Mouse (Mus musculus): ENCODE measurements around the gene Coa5. TPM values are rescaled to one million over a fixed set of nuclear protein-coding genes. Genes with fewer than 3 reads are reported as not detected.

Gene Coa5
- total and polyA plus RNA-seq, 3 experiments: 31.4 to 34.5 TPM; not detected in 1

DNA sequence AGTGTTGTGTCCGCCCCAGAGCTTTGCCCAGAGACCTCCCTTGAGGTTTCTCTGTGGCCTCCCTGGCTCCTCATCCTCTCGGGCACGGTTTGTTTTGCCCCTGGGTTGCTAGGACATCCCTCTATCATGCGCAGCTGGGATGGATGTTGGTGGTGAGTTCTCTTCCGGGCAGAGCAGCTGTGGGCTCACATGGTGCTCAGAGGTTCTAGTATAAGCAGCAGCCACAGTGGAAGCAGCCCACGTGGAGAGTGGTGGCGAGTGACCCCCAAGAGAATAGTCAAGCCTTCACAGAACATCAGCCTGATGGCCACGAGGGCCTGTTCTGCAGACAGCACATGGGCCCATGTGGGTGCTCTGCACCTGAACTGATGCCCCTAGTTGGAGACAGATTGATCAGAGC, 22.7 kb downstream of the Coa5 start:
- no peak for DNase-seq (ENCODE audit: low read depth, low spot score)
- Histone ChIP-seq H3K9ac (ENCODE audit: control insufficient read depth, low read depth, low read length, poor library complexity, severe bottlenecking) (no peak overlapping the region), H3K27ac (ENCODE audit: control insufficient read depth, low read depth, low read length) (no peak overlapping the region), H3K9me3 (replicated peaks; ENCODE audit: insufficient read depth, low read length) (no peaks in the 10 kb centered on the region), H3K79me2 (ENCODE audit: control insufficient read depth, insufficient read depth, low read length, poor library complexity) (no peaks in the 10 kb centered on the region), H3K4me1 (ENCODE audit: control insufficient read depth in 1 of 2, insufficient read depth in 2 of 2, low read length in 2 of 2) (peaks cover 0 to 6% of the 10 kb centered on the region in 2 experiments; a peak in 2 of 4 replicates), H3K4me3 (ENCODE audit: control insufficient read depth in 1 of 2, insufficient read depth in 1 of 2, low read depth in 2 of 2, low read length in 2 of 2) (no peak overlapping the region), H3K36me3 (ENCODE audit: control insufficient read depth in 1 of 2, insufficient read depth in 2 of 2, low read length in 2 of 2) (peaks cover 0 to 9% of the 10 kb centered on the region in 2 experiments; a peak in 2 of 4 replicates), H3K27me3 (ENCODE audit: control insufficient read depth in 1 of 2, insufficient read depth in 2 of 2, low read length in 2 of 2) (no peaks in the 10 kb centered on the region)
- TF ChIP-seq ZNF384 (IDR thresholded peaks at IDR 0.05; ENCODE audit: low read depth, low read length) (no peak), SMC3 (IDR thresholded peaks at IDR 0.05; ENCODE audit: low read depth, low read length) (no peak), MYC (IDR thresholded peaks at IDR 0.05; ENCODE audit: low read depth, low read length) (no peak), NELFE (IDR thresholded peaks at IDR 0.05; ENCODE audit: low read depth, low read length) (no peak), USF2 (IDR thresholded peaks at IDR 0.05; ENCODE audit: borderline replicate concordance in 1 of 2, insufficient read depth in 1 of 2, low read depth in 1 of 2, low read length in 2 of 2) (no peak), RCOR1 (IDR thresholded peaks at IDR 0.05; ENCODE audit: low read depth, low read length) (no peak), POLR2A (IDR thresholded peaks at IDR 0.05; ENCODE audit: control insufficient read depth in 1 of 2, insufficient read depth in 1 of 2, low read depth in 1 of 2, low read length in 2 of 2, poor library complexity in 1 of 2) (no peak)

DNA sequence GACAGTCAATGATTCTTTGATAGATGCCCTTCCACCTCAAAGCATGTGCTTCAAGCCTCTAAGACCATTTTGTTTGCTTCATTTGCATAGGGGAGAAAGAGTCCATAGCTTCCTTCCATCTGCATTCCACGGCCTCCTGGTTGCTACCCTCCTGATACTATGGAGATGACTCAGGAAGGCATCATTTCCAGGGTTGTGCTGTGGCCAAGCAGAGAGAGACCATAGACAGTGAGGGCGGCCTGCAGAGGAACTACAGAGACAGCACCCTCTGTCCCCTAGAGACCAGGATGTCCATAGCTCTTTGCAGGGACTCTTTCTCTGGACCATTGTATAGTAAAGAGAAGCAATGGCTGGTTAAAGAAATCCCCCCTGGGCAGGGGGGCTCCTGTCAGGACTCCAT, 24.8 kb downstream of the Coa5 start:
- no peak for TF ChIP-seq ZMIZ1 (IDR thresholded peaks at IDR 0.05; ENCODE audit: low read depth, low read length)
- TF ChIP-seq CHD2 (IDR thresholded peaks at IDR 0.05; ENCODE audit: low read length): no peak
- TF ChIP-seq NRF1 (IDR thresholded peaks at IDR 0.05; ENCODE audit: insufficient read depth, low read depth, low read length, poor library complexity, severe bottlenecking): no peak
- no peak for TF ChIP-seq ZKSCAN1 (IDR thresholded peaks at IDR 0.05; ENCODE audit: low read depth, low read length)
- TF ChIP-seq EP300 (IDR thresholded peaks at IDR 0.05; ENCODE audit: low read depth in 1 of 2, low read length in 2 of 2): no peak
- no peak for TF ChIP-seq CHD1 (IDR thresholded peaks at IDR 0.05; ENCODE audit: low read depth, low read length)
- TF ChIP-seq MXI1 (IDR thresholded peaks at IDR 0.05; ENCODE audit: low read depth, low read length): no peak
- TF ChIP-seq ZNF384 (IDR thresholded peaks at IDR 0.05; ENCODE audit: low read depth, low read length): no peak
- TF ChIP-seq RAD21 (IDR thresholded peaks at IDR 0.05; ENCODE audit: low read depth, low read length): no peak
- no peak for TF ChIP-seq ETS1 (IDR thresholded peaks at IDR 0.05; ENCODE audit: low read depth, low read length)
- TF ChIP-seq ELF1 (IDR thresholded peaks at IDR 0.05; ENCODE audit: low read depth, low read length): no peak
- no peak for TF ChIP-seq MEF2A (IDR thresholded peaks at IDR 0.05; ENCODE audit: extremely low read depth, insufficient replicate concordance, low read depth, low read length, poor library complexity, severe bottlenecking)
- no peak for TF ChIP-seq MYB (IDR thresholded peaks at IDR 0.05; ENCODE audit: low read depth, low read length)
- no peak for TF ChIP-seq HCFC1 (IDR thresholded peaks at IDR 0.05; ENCODE audit: low read depth, low read length)
- no peak for TF ChIP-seq TAL1 (IDR thresholded peaks at IDR 0.05; ENCODE audit: low read length)
- no peak for TF ChIP-seq BHLHE40 (IDR thresholded peaks at IDR 0.05; ENCODE audit: borderline replicate concordance, low read depth, low read length)
- Histone ChIP-seq H3K9ac (ENCODE audit: control insufficient read depth, low read depth, low read length, poor library complexity, severe bottlenecking) (no peak overlapping the region), H3K79me2 (ENCODE audit: control insufficient read depth, insufficient read depth, low read length, poor library complexity) (no peaks in the 10 kb centered on the region), H3K4me1 (ENCODE audit: control insufficient read depth in 1 of 2, insufficient read depth in 2 of 2, low read length in 2 of 2) (peaks cover 0 to 6% of the 10 kb centered on the region in 2 experiments; a peak in 2 of 4 replicates), H3K27ac (ENCODE audit: control insufficient read depth, low read depth, low read length) (no peak overlapping the region), H3K4me3 (ENCODE audit: control insufficient read depth in 1 of 2, insufficient read depth in 1 of 2, low read depth in 2 of 2, low read length in 2 of 2) (no peak overlapping the region), H3K36me3 (ENCODE audit: control insufficient read depth in 1 of 2, insufficient read depth in 2 of 2, low read length in 2 of 2) (peaks cover 0 to 8% of the 10 kb centered on the region in 2 experiments; a peak in 2 of 4 replicates), H3K9me3 (replicated peaks; ENCODE audit: insufficient read depth, low read length) (no peaks in the 10 kb centered on the region), H3K27me3 (ENCODE audit: control insufficient read depth in 1 of 2, insufficient read depth in 2 of 2, low read length in 2 of 2) (no peaks in the 10 kb centered on the region)
- no peak for DNase-seq (ENCODE audit: low read depth, low spot score)

Measured in MEL (cell line).